Mouse (Mus musculus) E14TG2a.4 (cell line): ENCODE measurements around the gene Xrcc3.

Source experiments
- H3K27me3 ChIP-seq: 2 replicates; pipeline ENCODE4 v1.6.1; 2014; ENCODE audit warnings: low read length, control low read depth; ENCODE audit not compliant: insufficient read depth
- H3K36me3 ChIP-seq: 2 replicates; pipeline ENCODE4 v1.6.1; 2014; ENCODE audit warnings: low read length, control low read depth; ENCODE audit not compliant: insufficient read depth
- H3K4me1 ChIP-seq: replicated peaks from 2 replicates; pipeline ENCODE4 v1.6.1; 2014; ENCODE audit warnings: low read depth, low read length, control low read depth
- H3K4me3 ChIP-seq: replicated peaks from 2 replicates; pipeline ENCODE4 v1.5.1; 2014; ENCODE audit warnings: mild to moderate bottlenecking, low read length
- H3K9me3 ChIP-seq: 2 replicates; pipeline ENCODE4 v1.6.1; 2014; ENCODE audit warnings: low read length, control low read depth
- CTCF ChIP-seq: conservative IDR thresholded peaks from 2 replicates; pipeline ENCODE4 v1.5.1; 2014; ENCODE audit warnings: low read length
- NANOG ChIP-seq: IDR thresholded peaks from 2 replicates; pipeline ENCODE4 v1.6.1; 2014; ENCODE audit warnings: borderline replicate concordance, low read length, mixed read lengths
- POU5F1 ChIP-seq: IDR thresholded peaks from 2 replicates; pipeline ENCODE4 v1.6.1; 2014; ENCODE audit warnings: low read length, borderline replicate concordance

Xrcc3 gene

DNA sequence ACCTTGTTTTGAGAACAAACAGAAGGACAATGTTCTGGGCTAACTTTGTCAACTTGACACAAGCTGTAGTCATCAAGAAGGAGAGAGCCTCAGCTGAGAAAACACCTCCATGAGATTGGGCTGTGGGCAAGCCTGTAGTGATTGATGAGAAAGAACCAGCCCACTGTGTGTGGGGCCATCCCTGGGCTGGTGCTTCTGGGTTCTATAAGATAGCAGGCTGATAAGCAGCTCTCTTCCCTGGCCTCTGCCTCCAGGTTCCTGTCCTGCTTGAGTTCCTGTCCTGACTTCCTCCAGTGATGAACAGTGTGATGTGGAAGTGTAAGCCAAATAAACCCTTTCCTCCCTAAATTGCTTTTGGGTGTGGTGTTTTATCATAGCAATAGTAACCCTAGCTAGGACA lies 59.0 kb downstream of the Xrcc3 start:
- no peak for TF ChIP-seq NANOG
- no peak for TF ChIP-seq CTCF
- no peak for TF ChIP-seq POU5F1
- H3K27me3 ChIP-seq = peaks cover 25% of the 10 kb centered on the region
- no peaks in the 10 kb centered on the region for H3K9me3 ChIP-seq
- no peaks in the 10 kb centered on the region for H3K36me3 ChIP-seq
- no peak overlapping the region for H3K4me3 ChIP-seq
- H3K4me1 ChIP-seq = peaks cover 29% of the 10 kb centered on the region

DNA sequence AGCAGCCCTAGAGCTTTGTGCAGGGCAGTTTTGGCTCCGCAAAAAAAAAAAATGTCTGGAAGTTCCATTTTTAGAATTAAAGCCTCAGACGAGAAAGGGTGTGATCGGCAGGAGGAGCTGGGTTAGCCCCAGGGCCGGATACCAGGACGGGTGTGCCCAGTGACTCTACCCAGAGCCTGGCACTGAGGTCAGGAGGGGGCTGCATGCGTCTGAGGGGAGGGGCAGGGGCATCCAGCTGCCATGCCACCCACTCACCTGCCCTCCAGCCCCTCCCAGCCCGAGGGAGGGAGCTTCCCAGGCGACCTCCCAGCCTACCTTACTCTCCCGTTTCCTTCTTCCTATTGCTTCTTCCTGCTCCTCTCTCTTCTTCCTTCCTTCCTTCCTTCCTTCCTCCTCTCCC lies 60.3 kb downstream of the Xrcc3 start:
- no peaks in the 10 kb centered on the region for H3K36me3 ChIP-seq
- H3K4me1 ChIP-seq = peaks cover 28% of the 10 kb centered on the region
- TF ChIP-seq POU5F1 = no peak
- no peak for TF ChIP-seq NANOG
- no peak for TF ChIP-seq CTCF
- H3K4me3 ChIP-seq = no peak overlapping the region
- H3K9me3 ChIP-seq = no peaks in the 10 kb centered on the region
- H3K27me3 ChIP-seq = peaks cover 23% of the 10 kb centered on the region
